Mouse (Mus musculus) thymus, postnatal 25 days (tissue): Measurements from ENCODE around the gene Eng.

Experiments used
- DNase-seq: peaks from one replicate; pipeline ENCODE4 v3.0.0; 2022

Gene Eng

DNA sequence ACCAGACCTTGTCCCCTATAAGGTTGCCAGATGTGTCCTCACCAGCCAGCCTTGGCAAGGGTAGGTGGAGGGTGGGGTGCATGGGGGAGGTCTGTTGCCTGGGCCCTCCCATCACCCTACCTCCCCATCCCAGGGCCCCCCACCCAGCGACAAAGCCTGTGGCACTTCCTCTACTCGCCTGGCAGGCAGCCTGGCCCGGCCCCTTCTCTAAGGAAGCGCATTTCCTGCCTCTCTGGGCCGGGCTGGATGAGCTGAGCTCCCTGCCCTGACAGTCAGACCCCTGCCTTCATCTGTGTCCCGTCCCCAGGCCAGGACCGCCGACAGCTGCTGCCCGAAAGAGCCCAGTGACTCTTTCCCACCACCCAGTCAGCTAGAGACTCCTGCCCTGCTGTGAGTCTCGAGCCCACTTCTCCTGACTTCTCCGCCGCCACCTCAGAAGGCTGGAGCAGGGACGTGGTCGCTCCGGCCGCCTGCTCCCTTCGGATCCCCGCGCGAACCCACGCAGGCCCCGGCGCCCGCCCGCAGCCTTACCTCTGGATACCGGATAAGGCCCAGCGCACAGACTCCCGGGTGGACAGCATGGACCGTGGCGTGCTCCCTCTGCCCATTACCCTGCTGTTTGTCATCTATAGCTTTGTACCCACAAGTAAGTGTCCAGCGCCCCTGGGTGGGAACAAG is at the start of gene Eng:
Gene Eng (plus strand): TSS at position 217 of the 678 bp plus-strand sequence.
- DNase-seq, result peak; percentile 66

DNA sequence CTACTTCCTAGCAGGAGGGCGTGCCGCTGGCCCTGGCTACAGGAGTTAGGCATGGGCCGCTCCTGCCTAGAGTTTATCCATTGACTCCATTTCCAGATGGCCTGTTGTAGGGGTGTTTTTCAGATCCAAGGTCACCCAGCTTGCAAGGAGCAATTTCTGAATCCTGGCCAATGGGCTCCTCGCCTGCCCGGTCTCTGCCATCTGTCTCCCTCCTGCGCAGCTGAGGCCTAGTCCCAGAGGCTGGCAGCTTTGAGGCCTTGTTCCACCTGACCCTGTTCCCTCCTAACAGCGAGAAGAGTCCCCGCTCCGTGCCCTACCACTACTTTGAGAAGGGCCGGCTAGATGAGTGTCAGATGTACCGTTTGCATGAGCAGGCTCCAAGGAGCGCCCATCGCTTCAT is 49.7 kb upstream of the Eng start:
- no peak for DNase-seq

DNA sequence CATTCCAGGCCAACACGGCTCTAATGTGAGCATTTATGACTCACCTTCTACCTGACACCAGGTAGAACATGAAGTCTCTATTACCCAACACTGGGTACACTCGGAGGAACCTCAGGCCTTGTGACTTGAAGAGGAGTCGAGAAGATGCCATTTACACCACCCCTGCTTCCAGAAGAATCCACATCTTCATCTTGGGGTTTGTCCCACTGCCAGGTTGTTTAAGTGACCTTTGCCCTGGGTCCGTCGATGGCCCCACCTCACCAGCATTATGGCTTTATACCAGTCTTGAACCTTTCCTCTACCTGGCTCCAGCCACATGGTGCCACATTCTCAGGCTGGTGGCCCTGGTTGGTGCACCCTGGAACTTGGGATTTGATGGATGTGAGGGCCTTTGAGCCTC is 49.1 kb upstream of the Eng start:
- DNase-seq, result no peak

DNA sequence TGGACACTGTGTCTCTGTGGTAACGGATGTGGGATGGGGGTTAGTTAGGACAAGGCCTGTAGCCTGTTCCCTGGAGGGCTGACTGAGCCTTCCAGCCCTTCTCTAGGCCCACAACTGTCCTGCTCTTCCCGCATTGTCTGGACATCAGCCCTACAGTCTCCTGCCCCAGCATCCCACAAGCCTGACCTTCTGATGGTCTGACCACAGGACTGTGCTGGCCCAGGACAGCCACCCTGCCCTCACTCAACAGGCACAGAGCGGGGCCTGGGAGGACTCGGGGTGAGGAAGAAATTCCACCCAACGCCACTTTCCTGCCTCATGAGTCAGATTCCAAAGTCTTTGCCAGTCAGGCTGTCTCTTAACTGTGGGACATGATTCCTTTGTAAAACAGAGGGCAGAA is 48.7 kb upstream of the Eng start:
- no peak for DNase-seq

DNA sequence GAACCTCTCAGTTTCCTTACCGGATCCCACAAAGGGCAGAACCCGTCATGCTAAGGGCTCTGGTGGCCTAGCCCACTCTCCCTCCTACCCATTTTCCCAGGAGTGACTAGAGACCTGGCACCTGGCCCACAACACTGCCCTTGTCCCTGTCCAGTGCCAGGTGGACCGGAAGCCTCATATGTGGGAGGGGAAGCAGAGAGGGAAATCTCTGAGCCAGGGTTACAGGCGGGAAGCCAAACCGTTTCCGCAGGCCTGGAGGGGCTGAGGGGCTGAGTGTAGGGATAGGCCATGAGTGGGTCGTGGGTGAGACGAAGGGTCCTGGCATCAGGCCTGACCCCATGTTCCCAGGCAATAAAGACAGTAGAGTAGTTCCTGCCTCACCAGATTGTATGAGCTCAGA is 47.9 kb upstream of the Eng start:
- DNase-seq, result no peak

DNA sequence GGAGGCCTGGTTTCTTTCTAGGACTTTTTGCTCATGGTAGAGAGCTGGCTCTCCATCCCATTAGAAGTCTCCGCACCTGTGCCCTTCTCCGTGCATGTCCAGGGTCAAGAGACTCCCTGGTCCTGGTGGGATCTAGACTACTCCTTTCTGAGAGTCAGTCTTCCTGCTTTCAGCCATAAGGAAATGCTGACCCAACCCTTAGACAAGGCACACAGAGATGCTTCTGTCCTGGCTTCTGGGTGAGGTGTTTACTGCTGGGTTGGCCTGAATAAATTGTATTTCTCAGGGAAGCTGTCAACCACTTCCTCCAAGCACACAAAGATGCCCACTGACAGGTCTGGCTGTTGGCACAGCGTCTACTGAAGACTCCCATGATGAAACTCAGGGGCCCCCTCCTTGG is 47.0 kb upstream of the Eng start, which contains the start of gene St6galnac6:
Gene St6galnac6 (plus strand): TSS at position 301 of the 400 bp plus-strand sequence.
- no peak for DNase-seq

DNA sequence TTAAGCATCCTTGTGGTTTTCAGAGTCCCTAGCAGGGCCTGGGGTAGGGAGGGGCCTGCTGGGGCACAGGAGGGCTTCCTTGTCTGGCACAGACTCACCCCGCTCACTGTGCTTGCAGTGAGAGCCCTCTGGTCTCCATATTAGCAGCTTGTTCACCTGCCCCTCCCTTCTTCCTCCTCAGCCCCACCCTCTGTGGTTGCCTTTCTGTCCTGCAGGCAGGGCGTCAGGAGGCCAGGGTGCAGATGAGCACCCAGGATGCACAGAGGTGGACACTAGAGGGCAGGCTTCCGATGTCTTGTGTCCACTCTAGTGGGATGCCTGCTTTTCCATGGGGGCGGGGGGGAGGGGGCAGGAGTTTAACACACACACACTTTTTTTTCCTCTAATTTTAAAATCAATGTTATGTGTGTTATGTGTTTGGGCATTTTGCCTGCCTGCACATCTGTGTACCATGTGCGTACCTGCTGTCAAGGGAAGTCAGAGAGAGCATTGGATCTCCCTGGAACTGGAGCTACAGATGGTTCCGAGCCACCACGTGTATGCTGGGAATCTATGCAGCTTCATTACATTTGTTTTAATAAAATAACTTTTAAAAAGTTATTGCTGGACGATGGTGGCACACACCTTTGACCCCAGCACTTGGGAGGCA is 44.9 kb upstream of the Eng start:
- peak; percentile 30 for DNase-seq

DNA sequence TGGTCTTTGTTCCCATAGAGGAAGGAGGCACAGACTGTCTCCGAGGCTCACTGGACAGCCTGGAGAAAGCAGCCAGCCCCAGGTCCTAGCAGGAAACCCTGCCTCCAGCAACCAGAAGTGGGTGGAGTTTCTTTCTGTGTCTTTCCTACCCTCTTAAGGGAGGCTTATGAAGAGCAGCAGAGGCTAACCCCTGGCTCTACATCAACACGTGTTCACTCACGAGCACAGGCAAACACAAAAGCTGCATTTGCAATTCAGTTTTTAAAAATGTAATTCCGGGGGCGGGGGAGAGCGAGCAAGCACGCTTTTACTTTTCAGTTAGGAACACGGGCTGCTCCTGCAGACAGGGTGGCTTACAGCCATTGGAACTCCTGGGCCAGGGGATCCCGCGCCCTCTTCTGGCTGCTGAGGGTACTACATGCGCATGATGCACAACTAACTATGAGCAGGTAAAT is 43.8 kb upstream of the Eng start:
- DNase-seq, result peak; percentile 91

DNA sequence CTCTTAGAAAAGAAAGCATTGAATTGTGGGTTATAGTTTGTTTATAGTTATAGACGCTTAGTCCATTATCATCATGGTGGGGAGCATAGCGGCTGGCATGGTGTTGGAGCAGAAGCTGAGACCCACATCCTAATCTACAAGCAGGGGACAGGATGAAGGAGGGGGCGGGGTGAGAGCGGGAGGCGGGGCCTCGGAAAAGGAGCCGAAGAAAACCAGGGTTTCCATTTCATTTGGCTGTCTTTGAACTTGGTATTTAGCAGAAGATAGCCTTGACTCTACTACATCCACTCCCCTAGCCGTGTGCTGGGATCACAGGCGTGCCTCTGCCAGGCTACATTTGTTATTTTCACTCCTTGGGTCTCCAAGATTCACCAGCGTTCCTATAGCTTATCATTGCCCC is 41.8 kb upstream of the Eng start:
- DNase-seq, result no peak

DNA sequence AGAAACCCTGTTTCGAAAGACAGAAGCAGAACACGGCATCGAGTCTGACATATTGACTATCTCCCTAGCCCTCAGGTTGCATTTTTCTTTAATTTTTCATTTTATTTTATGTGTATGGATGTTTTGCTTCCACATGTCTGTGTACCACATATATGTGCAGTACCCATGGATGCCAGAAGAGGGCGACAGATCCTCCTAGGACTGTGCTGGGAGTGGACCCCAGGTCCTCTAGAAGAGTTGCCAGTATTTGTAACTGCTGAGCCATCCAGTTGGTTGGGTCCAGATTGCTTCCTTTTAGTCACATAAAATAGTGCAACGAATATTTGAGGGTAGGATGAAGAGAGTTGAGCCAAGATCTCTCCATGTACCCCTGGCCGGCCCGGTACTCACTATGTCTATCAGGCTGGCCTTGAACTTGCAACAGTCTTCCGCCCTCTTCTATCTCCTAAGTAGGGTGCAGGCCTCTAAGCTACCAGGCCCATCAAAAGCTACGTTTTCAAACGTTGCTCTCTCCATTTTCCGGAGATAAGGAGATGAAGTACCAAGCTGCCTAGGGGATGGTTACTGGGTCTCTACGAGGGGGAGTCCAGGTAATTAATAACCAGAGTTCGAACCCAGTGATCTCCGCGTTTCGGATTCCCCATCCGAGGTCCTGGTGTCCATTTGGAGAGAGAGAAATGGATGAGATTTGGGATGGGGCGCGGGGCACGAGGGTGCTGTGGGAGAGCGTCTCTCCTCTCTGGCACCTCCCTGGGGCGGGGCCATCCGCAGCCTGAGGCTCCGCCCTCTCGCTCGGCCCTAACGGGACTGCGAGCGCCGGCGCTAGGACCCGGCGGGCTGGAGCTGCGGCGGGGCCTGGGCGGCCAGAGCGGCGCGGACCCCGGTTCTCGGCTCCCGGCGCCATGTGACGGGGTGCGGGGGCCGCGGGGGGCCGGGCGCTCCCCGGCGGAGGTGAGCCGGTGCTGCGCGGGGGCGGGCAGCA is 39.9 kb upstream of the Eng start:
- DNase-seq, result peak; percentile 77

DNA sequence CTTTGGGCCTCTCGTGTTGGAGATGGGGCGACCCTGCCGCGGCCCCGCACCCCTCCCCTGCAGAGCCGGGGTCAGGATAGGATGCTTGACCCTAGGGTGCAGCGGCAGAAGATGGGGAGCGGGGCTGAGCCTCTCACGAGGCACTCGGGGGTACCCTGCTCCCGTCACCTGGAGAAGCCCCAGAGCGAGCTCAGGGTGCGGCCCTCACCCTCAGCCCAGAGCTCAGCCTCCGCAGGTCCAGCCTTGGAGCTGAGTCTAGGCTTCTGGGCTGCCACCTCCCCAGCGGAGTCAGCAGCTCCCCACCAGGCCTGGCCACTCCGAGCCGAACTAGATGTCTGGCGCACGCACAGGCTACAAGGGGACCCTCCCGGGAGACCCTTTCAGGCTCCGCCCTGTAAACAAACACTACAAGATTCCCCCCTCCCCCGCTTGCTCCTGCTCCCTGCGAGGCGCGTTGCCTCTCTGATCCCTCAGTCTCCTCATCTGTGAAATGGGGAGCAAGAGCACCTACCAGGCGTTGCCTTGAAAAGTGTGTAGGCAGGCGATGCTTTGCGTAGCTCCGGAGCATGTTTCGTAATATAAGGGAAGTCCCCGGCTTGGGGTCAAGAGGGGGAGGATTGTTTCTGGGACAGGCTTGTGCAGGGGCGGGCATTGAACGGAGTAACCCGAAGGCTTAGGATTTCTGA is 39.0 kb upstream of the Eng start:
- DNase-seq, result peak; percentile 31

DNA sequence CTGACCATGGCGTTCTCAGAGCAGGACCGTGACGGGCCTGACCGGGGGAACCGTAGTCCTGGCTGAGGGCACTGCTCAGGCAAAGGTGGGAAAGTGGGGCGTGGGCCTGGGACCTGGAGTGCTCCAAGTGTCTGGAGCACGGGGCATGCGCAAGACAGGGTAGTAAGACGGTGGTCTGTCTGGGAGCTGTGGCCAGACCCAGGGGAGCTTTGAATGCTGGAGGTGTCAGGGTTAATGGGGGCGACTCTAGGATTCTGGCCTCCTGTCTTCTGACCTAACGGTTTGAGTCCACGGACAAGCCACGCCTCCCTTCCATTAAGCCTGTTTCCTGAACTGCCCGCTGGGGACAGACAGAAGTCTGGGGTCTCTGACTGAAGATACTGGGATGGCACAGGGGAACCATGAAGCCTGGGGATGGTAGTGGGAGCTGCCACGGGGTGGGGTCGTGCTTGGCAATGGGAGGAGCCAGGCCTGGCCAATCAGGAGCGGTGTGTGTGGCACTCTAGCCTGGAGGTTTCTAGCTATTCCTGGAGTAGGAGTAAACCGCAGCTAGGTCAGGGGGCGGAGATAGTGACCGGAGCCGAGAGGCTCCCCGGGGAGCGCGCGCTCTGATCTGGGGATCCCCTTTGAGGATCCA is 38.1 kb upstream of the Eng start:
- DNase-seq, result peak; percentile 26

DNA sequence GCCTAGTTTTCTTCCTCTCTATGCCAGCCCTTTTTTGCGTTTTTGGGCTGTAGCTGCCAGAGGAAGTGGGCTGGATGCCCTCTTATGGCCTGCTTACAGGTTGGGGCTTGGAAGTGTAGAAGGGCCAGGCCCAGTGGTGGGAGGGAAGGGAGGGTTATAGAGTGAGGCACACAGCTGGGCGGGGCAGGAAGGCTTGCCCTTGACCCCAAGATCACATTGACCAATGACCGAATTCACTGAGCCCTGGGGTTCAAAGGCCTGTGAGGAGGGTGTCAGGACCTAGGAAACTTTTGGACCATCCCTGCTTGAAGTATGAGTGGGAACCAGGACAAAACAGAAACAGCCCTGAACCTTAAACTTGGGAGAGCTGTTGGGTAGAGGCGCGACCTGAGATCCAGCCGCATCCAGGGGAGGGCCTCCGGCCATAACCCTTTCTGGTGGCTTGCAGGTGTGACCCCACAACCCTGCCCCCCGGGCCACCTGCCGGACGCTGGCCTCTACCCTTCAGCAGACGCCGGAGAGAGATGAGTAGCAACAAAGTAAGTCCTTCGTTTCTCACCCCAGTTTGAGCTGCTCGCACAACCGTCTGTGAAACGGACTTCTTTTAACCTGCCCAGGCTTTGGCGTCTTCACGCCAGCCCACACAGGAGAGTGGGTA is 37.5 kb upstream of the Eng start:
- no peak for DNase-seq

DNA sequence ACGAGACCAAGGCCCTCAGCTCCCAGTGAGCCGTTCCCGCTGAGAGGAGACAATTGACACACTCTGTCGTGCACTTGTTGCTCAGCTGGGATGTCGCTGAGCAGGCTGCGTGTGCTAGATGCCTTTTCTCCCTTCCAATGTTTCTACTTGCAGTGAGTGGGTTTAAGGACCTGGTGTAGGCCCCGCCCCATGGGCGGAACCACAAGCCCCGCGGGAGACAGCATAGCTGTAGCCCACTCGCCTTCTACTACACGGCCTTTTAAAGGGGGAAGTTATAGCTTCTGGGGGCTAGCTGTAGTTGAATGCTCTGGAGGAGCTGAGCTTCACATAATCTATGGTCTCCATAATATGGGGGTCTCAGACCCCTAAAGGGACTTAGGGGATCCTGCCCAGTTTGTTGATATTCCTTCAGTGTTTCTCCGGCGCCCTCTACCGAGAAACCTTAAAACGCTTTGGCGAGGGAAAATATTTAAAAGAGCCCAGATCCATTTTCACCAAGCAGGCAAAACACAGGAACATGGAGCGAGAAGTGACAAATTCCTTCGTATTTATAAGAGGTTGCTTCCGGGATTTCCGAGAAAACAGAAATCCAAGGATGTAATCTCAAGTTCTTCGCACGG is 35.7 kb upstream of the Eng start:
- DNase-seq, result peak; percentile 51

DNA sequence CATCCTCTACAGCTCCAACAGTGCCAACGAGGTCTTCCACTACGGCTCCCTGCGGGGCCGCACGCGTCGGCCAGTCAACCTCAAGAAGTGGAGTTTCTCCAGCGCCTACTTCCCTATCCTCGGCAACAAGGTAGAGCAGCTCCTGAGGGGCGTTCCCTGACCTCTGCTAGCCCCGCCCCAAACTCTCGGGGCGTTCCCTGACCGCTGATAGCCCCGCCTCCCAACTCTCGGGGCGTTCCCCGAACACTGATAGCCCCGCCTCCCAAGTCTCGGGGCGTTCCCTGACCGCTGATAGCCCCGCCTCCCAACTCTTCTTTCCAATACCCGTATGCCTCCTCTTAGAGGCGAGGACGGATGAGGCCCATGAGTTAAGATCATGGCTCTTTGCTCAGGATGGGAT is 34.1 kb upstream of the Eng start:
- no peak for DNase-seq

DNA sequence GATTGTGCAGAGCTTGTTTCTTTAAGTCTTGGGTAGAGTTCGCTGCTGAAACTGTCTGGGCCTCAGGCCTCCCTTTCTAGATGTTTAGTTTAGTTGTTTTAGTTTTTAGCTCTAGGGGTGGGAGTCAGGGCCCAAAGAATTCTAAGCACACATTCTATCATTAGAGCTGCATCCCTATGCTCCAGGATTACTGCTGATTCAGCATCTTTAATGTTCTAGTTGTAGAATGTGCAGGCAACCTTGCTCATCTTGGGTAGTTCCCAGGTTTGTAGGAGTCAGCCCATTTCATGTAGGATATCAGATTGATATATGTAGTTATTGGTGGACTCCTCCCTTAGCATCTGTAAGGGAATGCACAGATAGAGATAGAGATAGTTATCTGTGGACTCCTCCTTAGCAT is 29.3 kb upstream of the Eng start:
- no peak for DNase-seq

DNA sequence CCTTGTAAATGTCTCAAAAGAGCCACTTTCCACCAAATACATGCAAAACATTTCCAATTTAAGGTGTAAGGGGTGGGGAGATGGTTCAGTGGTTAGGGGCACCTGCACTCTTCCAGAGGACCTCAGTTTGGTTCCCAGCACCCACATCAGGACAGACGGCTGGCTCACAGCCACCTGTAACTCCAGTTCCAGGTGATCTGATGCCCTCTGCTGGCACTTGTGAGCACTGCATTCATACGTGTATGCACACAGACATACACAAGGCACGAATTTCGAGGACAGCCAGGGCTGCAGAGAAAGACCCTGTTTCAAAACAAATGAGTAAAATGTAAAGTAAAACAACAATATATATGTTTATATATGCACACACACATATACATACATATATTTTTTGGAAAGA is 28.8 kb upstream of the Eng start:
- no peak for DNase-seq

DNA sequence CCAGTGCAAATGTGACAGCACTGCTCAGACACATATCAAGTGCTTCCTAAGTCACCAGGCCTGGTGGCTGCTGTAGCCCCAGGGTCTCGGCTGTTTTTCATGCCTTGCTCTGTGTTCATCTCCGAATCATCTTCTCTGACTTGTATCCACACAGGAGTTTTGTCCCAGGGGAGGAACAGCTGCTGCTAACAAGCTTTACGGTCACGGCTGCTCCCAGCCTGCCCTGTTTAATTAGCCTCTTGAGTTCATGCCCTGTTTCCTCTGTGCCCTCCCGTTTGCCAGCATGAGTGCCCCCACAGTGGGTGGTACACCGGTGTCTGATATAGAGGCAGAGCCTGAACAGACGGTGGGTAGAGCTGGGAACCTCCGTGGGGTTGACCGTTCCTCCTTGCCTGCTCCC is 28.3 kb upstream of the Eng start:
- DNase-seq, result no peak

DNA sequence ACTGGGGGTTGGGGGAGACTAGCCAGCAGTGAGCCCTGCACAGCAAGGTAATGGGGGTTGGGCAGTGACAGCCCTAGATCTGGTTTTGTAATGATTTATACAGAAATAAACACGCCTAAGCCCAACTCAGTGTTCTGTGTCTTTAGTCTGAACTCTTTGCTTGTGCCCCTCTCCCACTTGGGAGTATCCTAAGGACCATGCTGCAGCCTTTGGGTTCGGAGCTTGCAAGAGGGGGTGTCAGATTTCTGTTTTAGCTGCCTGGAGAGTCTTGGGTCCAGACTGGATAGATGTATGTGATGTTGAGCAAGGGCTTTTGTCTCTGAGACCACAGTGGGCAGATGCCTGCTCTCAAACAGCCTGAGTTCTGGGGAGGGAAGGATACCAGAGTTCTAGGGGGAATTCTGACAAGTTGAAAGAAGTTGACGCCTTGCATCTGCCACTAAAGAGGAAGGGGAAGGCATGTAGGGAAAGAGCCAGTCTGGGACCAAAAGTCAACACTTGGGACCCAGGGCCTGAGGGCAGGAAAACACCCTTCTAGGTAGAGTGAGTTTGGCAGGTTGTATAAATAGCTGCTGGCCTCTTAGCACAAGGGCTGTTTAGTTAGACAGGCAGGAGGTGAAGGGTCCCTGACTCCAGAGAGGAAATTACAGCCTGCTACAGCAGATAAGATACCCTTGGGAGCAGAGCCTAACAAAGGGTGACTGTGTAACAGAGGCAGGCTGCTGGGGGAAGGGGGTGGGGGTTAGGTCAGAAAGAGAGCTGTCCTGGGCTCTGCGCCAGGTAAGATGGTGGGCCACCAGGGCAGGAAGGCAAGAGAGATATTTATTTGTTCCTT is 25.5 kb upstream of the Eng start:
- no peak for DNase-seq

DNA sequence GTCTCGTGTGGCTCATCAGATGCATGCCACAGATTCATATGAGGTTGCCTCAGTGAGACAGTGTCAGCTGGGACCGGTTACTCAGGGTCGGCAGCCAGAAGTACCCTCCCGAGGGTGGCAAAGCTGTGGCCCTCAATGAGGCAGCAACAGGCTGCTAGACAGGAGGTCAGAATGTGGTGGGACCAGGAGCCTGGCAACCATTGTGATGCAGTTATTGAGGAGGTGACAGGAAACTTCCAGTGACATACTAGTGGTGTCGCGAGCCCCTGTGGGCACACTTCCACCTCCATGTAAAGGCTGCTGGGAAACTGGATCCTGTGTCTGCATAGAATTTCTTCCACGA is 24.9 kb upstream of the Eng start, which contains the start of gene Ak1:
Gene Ak1 (plus strand): TSS at position 242 of the 343 bp plus-strand sequence.
- no peak for DNase-seq
